Mouse (Mus musculus): ENCODE measurements at regions not wholly inside any gene's neighbourhood (a gene's known extent, or its start where the extent isn't known, plus 50 kb on each side); places are given as distances from the start of the nearest gene placed in this dataset.

GRCm38 (mm10) chr7:129983601-129984120 is 392.0 kb downstream of the Wdr11 start:
- DNase-seq (ENCODE audit: low spot score in 2 of 2) = no peak

- no peak for DNase-seq (ENCODE audit: low spot score in 2 of 2)
Observed at GRCm38 (mm10) chr7:129984367-129984766, 392.7 kb downstream of the Wdr11 start.

- no peak for DNase-seq (ENCODE audit: low spot score in 2 of 2)
Observed at GRCm38 (mm10) chr7:129987119-129987665, 395.5 kb downstream of the Wdr11 start.

- DNase-seq (ENCODE audit: low spot score in 2 of 2) = no peak
Observed at GRCm38 (mm10) chr7:129987713-129988112, 396.1 kb downstream of the Wdr11 start.

- no peak for DNase-seq (ENCODE audit: low spot score in 2 of 2)
Observed at GRCm38 (mm10) chr7:129993446-129994223, 402.0 kb downstream of the Wdr11 start.

DNA sequence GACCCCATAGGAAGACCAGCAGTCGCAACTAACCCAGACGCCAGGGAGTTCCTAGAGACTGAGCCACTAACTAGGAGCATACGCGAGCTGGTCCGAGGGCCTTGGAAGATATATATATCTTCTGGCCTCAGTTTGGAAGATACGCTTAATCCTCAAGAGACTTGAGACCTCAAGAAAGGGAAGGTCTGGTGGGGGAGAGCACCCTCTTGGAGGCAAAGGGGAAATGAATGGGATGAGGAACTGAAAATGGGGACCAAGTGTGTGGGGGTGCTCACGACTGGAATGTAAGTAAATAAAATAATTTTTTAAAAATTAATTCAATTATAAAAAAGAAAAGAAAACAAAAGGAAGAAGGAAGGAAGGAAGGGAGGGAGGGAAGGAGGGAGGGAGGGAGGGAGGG is 403.9 kb downstream of the Wdr11 start:
- no peak for DNase-seq (ENCODE audit: low spot score in 2 of 2)

- DNase-seq (ENCODE audit: low spot score in 2 of 2) = peak; percentile 32 to 35
Observed at GRCm38 (mm10) chr7:130001064-130001463, 409.4 kb downstream of the Wdr11 start.

DNA sequence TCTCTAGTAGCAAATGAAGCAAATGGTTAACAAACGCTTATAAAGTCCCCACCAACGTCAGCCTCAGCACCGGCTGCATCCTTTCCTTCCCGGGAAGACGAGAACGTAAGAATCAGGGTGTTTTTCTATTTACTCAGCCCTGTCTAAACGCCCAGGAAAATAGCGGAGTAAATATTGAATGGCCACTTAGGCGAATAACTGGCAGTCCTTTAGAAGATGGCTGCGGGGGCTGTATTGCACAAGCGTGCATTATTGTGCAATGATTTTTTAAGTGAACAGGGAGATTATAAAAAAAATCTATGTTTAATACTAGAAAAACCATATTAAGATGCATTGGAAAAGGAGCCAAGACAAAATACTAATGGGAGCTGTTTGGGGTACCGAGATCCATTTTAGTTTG is 410.3 kb downstream of the Wdr11 start:
- no peak for DNase-seq (ENCODE audit: low spot score in 2 of 2)

GRCm38 (mm10) chr7:130005406-130005805 is 413.7 kb downstream of the Wdr11 start:
- no peak for DNase-seq (ENCODE audit: low spot score in 2 of 2)

- no peak for DNase-seq (ENCODE audit: low spot score in 2 of 2)
Observed at GRCm38 (mm10) chr7:130007993-130008583, 416.4 kb downstream of the Wdr11 start.

- no peak for DNase-seq (ENCODE audit: low spot score in 2 of 2)
Observed at GRCm38 (mm10) chr7:130008591-130009418, 417.1 kb downstream of the Wdr11 start.

GRCm38 (mm10) chr7:130012067-130012466 is 420.4 kb downstream of the Wdr11 start:
- no peak for DNase-seq (ENCODE audit: low spot score in 2 of 2)

DNA sequence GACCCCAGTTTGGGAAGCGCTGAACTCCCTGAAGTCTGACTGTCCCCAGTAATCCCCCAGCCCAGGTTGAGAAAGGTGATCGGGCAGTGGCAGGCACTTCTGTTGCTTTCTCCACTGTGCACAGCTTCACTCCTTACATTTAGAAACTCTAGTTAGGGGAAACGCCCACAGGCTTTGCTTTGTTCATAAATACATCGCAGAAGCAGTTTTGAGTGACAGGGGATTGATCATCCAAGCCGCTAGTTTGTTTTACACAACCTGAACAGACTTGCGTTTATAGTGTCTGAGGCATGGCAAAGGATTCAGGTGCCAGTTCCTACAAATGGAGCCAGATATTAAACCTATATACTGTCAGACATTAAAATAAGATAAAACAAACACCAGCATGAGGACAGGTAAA is 421.4 kb downstream of the Wdr11 start:
- no peak for DNase-seq (ENCODE audit: low spot score in 2 of 2)

DNA sequence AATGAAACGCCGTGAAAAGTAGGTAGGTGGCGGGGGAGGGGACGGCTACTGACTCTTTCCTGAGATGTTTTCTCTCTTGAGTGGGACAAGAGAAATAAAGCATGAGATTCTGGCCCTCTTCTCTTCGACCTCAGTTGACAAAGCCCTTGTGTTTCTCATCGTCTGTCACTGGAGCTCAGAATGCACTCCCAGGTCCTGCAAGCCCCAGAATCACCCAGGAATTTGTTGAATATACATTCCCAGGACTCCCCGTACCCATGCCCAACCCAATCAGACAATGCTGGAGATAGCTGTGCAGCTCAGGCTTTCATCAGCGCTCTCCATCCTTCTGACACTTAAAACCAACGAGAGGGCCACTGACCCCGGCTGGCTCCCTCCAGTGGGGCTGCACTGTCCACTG is 422.9 kb downstream of the Wdr11 start:
- no peak for DNase-seq (ENCODE audit: low spot score in 2 of 2)

GRCm38 (mm10) chr7:130015375-130016014 is 423.8 kb downstream of the Wdr11 start:
- DNase-seq (ENCODE audit: low spot score in 2 of 2) = no peak

DNA sequence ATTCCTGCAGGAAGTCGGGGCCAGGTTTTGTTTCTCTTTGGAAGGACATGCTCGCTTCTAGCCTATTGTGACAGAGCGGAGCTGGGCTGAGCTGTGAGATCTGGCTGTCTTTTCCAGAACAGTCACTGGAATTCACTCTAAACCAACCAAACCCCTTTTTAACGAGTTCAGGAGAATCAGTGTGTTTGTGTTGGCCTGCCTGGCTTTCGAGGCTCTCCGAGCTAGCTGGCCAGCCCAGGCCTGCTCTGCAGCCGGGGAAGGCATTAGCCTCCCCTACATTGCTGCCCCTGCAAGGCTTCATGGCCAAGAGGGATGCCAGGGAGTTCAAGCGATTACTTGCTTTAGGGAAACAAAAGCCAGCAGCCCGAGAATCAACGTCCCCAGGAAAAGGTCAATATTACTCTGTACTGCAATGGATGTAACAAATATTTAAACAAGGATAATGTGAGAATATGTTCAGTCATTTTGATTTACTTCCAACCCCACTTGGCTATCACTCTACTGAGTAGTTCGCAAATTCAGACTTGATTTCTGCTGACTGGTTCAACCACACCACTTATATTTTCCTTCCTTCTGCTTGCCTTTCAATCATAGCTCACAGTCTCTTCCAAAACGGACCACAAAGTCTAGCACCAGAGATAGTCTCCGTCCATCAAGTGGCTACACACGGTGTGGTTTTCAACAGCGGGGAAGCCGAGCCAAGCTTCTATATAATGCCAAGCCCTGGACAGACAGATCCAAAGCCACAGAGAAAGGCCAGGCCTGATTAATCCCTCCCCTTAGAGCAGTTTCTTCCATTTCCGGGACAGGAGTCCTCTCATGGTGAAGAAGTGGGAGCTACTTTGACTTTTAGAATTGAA is 424.6 kb downstream of the Wdr11 start:
- DNase-seq (ENCODE audit: low spot score in 2 of 2) = no peak

DNA sequence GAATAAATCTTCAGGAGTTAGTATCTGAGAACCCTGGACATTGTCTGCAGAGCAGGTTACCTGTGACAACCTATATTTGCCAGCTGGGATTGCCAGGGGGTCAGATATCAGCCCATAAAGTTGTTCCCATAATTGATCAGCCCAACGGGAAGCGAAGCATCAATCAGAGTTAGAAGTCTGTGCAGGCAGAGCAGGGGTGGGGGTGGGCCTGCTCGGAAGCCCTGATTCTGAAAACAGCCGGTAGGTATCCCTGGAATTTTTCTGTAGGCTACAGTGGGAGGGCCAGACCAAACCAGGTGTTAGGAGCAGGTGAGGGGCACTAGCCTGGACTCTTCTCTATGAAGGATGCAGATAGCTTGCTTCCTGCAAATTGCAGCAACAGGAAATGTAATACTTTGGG is 427.2 kb downstream of the Wdr11 start:
- no peak for DNase-seq (ENCODE audit: low spot score in 2 of 2)

DNA sequence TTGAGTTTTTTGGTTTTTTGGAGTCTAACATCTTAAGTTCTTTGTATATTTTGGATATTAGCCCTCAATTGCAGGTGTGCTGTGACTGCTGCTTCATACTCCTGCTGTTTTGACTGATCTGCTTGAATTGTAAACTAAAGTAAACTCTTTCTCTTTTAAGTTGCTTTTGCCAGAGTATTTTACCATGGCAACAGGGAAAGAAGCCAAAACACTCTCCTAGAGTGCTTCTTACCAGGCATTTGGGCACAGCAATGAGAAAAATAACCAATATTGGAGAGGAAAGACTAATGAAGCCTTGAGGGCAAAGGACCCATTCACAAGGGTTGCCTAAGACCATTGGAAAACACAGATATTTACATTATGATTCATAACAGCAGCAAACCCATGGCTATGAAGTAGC is 437.3 kb downstream of the Wdr11 start:
- no peak for DNase-seq (ENCODE audit: low spot score in 2 of 2)

DNA sequence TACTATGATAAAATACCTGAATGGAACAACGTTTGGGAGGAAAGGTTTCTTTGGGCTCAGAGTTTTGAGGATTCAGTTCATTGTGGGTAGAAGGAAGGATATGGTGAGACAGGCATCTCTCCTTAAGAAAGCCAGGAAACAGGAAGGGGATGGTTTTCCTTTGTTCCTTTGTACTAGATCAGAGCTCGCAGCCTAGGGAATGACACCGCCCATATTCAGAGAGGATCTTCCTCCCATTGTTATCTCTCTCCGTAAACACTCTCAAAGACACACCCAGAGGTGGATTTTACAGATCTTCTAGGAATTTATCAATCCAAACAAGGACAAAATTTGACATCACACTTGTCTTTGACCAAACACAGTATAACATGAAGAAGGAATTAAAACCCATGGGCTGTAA is 439.0 kb downstream of the Wdr11 start:
- DNase-seq (ENCODE audit: low spot score in 2 of 2) = no peak

GRCm38 (mm10) chr7:130036235-130036634 is 444.6 kb downstream of the Wdr11 start:
- DNase-seq (ENCODE audit: low spot score in 2 of 2) = no peak
